Mouse (Mus musculus): Measurements from ENCODE around the gene Rnh1.

DNA sequence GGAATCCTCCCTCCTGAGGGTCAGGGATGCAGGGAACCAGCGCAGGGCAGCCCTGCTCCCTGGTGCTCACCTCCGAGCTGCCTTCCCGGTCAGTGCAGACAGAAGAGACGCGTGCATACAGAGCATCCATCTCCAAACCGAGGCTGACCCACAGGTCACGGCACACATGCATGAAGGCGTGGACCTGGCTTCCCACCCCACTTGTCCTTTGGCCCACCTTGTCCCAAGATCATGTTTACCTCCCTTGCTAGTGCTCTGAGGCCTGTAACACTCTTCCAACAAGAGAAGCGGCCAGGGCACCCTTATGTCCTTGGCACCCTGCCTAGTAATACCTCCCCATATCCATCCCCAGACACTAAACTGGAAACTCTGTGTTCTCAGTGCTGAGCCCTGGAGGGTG lies 56.8 kb downstream of the Rnh1 start:
- TF ChIP-seq CTCF (IDR thresholded peaks at IDR 0.05; ENCODE audit: low read depth, low read length) (no peak), POLR2AphosphoS5 (IDR thresholded peaks at IDR 0.05; ENCODE audit: insufficient replicate concordance, low read depth, low read length) (no peak), GATA1 (IDR thresholded peaks at IDR 0.05; ENCODE audit: borderline replicate concordance, low read length) (no peak), GATA2 (IDR thresholded peaks at IDR 0.05; ENCODE audit: borderline replicate concordance, low read depth, low read length) (no peak)
